Mouse (Mus musculus): ENCODE data around the gene Gm28372. TPM values are rescaled to one million over a fixed set of nuclear protein-coding genes. Genes with fewer than 3 reads are reported as not detected.

The Gm28372 gene
- polyA plus RNA-seq, 1 experiment from 2014 or later = not detected

- no peaks in the 10 kb centered on the region; the same call in 1 of the 2 replicates for H3K36me3 ChIP-seq (ENCODE audit: control insufficient read depth, insufficient read depth, low read length)
- peak within 1 kb of the TSS; percentile 58 for H3K27ac ChIP-seq (ENCODE audit: low read depth, low read length)
- peak within 1 kb of the TSS; percentile 76 for H3K9ac ChIP-seq (ENCODE audit: low read length)
- under 1% methylated on average over 58 of the region's 58 CpGs for WGBS
- peak; percentile 100 for DNase-seq (ENCODE audit: low spot score, missing footprints)
- H3K27me3 ChIP-seq (ENCODE audit: control insufficient read depth, insufficient read depth, low read length) = no peaks in the 10 kb centered on the region
- peak; percentile 96 for ATAC-seq (ENCODE audit: low FRiP score)
- peaks cover 12% of the 10 kb centered on the region for H3K4me1 ChIP-seq (ENCODE audit: control insufficient read depth, insufficient read depth, low read length)
- no peaks in the 10 kb centered on the region for H3K9me3 ChIP-seq (ENCODE audit: control insufficient read depth, low read length)
- H3K4me2 ChIP-seq = peak within 1 kb of the TSS; percentile 83
- H3K4me3 ChIP-seq (ENCODE audit: low read depth, low read length) = peak within 1 kb of the TSS; percentile 60
Measured at GRCm38 (mm10) chr2:130424126-130424853, 19.3 kb downstream of the Gm28372 start, which contains the start of the genes Vps16 and Pced1a. TSS of gene Vps16 (plus strand) at chr2:130424339. TSS of gene Pced1a (minus strand) at chr2:130424701.

DNA sequence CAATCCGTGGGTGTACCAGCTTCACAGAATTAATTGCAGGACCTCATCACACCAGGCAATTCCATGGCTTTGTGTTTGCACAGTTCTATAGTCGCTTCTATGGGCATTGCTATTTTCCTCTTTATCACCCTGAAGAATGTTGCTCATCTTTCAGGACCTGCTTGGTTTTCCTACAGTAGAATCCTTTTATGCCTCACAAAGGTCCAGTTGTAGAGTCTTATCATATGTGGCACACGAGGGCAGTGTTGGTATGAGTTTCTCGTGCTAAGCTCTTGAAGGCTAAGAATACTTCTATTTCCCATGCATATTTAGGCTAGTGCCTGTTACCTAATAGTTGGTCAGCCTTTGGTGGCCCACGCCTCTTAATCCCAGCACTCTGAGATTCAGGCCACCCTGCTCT is 20.1 kb downstream of the Gm28372 start:
- H3K36me3 ChIP-seq (ENCODE audit: control insufficient read depth, insufficient read depth, low read length) = no peaks in the 10 kb centered on the region; the same call in 1 of the 2 replicates
- WGBS = 61% methylated on average over 5 of the region's 5 CpGs
- DNase-seq (ENCODE audit: low spot score, missing footprints) = peak; percentile 86

GRCm38 (mm10) chr2:130429851-130430250 is 24.8 kb downstream of the Gm28372 start:
- no peak overlapping the region for H3K9ac ChIP-seq (ENCODE audit: low read length)
- no peak overlapping the region for H3K27ac ChIP-seq (ENCODE audit: low read depth, low read length)
- H3K4me2 ChIP-seq = no peak overlapping the region
- H3K4me1 ChIP-seq (ENCODE audit: control insufficient read depth, insufficient read depth, low read length) = peaks cover 6% of the 10 kb centered on the region
- H3K36me3 ChIP-seq (ENCODE audit: control insufficient read depth, insufficient read depth, low read length) = no peaks in the 10 kb centered on the region
- no peak for ATAC-seq (ENCODE audit: low FRiP score)
- H3K27me3 ChIP-seq (ENCODE audit: control insufficient read depth, insufficient read depth, low read length) = no peaks in the 10 kb centered on the region
- H3K4me3 ChIP-seq (ENCODE audit: low read depth, low read length) = no peak overlapping the region
- H3K9me3 ChIP-seq (ENCODE audit: control insufficient read depth, low read length) = no peaks in the 10 kb centered on the region
- 80% methylated on average over 2 of the region's 2 CpGs for WGBS
- no peak for DNase-seq (ENCODE audit: low spot score, missing footprints)

More for the DNA sequence above, 20.1 kb downstream of the Gm28372 start:
- Histone ChIP-seq H3K4me3 (ENCODE audit: low read depth, low read length) (peak overlapping the region; percentile 60), H3K9me3 (ENCODE audit: control insufficient read depth, low read length) (no peaks in the 10 kb centered on the region), H3K4me1 (ENCODE audit: control insufficient read depth, insufficient read depth, low read length) (peaks cover 12% of the 10 kb centered on the region), H3K27me3 (ENCODE audit: control insufficient read depth, insufficient read depth, low read length) (no peaks in the 10 kb centered on the region), H3K9ac (ENCODE audit: low read length) (peak overlapping the region; percentile 76), H3K27ac (ENCODE audit: low read depth, low read length) (no peak overlapping the region), H3K4me2 (peak overlapping the region; percentile 83)
- no peak for ATAC-seq (ENCODE audit: low FRiP score)

DNA sequence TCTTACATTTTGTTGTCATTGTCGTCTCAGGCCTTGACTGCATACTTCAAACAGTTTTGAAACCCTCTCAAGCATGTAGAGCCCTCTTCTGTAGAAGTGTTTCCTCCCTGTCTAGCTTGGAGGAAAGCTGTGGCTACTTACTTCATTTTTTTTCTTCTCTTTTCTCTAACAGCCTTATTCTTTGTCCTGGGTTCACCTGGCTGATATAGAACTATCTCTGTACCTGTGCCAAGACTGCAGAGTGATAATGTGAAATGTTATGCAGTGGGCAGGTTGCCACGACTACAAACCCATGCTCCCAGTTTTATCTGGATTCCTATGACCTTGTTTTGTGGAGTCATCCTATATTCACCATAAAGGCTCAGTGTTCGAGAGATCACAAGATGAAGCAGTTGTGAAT is 25.4 kb downstream of the Gm28372 start:
- 86% methylated on average over 3 of the region's 3 CpGs for WGBS

GRCm38 (mm10) chr2:130432157-130432556 is 27.1 kb downstream of the Gm28372 start:
- Histone ChIP-seq H3K27me3 (ENCODE audit: control insufficient read depth, insufficient read depth, low read length) (no peaks in the 10 kb centered on the region), H3K4me2 (no peak overlapping the region), H3K27ac (ENCODE audit: low read depth, low read length) (no peak overlapping the region), H3K4me3 (ENCODE audit: low read depth, low read length) (no peak overlapping the region), H3K4me1 (ENCODE audit: control insufficient read depth, insufficient read depth, low read length) (no peaks in the 10 kb centered on the region), H3K9ac (ENCODE audit: low read length) (no peak overlapping the region), H3K9me3 (ENCODE audit: control insufficient read depth, low read length) (no peaks in the 10 kb centered on the region), H3K36me3 (ENCODE audit: control insufficient read depth, insufficient read depth, low read length) (no peaks in the 10 kb centered on the region)
- no peak for ATAC-seq (ENCODE audit: low FRiP score)
- DNase-seq (ENCODE audit: low spot score, missing footprints) = no peak
- 92% methylated on average over 3 of the region's 3 CpGs for WGBS

More for the DNA sequence above, 25.4 kb downstream of the Gm28372 start:
- Histone ChIP-seq H3K9me3 (ENCODE audit: control insufficient read depth, low read length) (no peaks in the 10 kb centered on the region), H3K36me3 (ENCODE audit: control insufficient read depth, insufficient read depth, low read length) (no peaks in the 10 kb centered on the region), H3K4me1 (ENCODE audit: control insufficient read depth, insufficient read depth, low read length) (peaks cover under 1% of the 10 kb centered on the region; the same call in 1 of the 2 replicates), H3K27ac (ENCODE audit: low read depth, low read length) (no peak overlapping the region), H3K4me3 (ENCODE audit: low read depth, low read length) (no peak overlapping the region), H3K27me3 (ENCODE audit: control insufficient read depth, insufficient read depth, low read length) (no peaks in the 10 kb centered on the region), H3K9ac (ENCODE audit: low read length) (no peak overlapping the region), H3K4me2 (no peak overlapping the region)
- no peak for ATAC-seq (ENCODE audit: low FRiP score)
- no peak for DNase-seq (ENCODE audit: low spot score, missing footprints)

GRCm38 (mm10) chr2:130433152-130433551 is 28.1 kb downstream of the Gm28372 start:
- Histone ChIP-seq H3K27me3 (ENCODE audit: control insufficient read depth, insufficient read depth, low read length) (no peaks in the 10 kb centered on the region), H3K9ac (ENCODE audit: low read length) (no peak overlapping the region), H3K4me3 (ENCODE audit: low read depth, low read length) (no peak overlapping the region), H3K4me1 (ENCODE audit: control insufficient read depth, insufficient read depth, low read length) (no peaks in the 10 kb centered on the region), H3K27ac (ENCODE audit: low read depth, low read length) (no peak overlapping the region), H3K4me2 (no peak overlapping the region), H3K36me3 (ENCODE audit: control insufficient read depth, insufficient read depth, low read length) (peaks cover 3% of the 10 kb centered on the region; the same call in 1 of the 2 replicates), H3K9me3 (ENCODE audit: control insufficient read depth, low read length) (no peaks in the 10 kb centered on the region)
- ATAC-seq (ENCODE audit: low FRiP score) (0 out of 2 replicates have a peak, but pooled peaks have one; percentile 42), DNase-seq (ENCODE audit: low spot score, missing footprints) (peak; percentile 91)
- 33% methylated on average over 4 of the region's 4 CpGs for whole genome bisulfite sequencing

GRCm38 (mm10) chr2:130436769-130437168 is 31.7 kb downstream of the Gm28372 start:
- Histone ChIP-seq H3K9me3 (ENCODE audit: control insufficient read depth, low read length) (no peaks in the 10 kb centered on the region), H3K27me3 (ENCODE audit: control insufficient read depth, insufficient read depth, low read length) (no peaks in the 10 kb centered on the region), H3K4me3 (ENCODE audit: low read depth, low read length) (no peak overlapping the region), H3K4me1 (ENCODE audit: control insufficient read depth, insufficient read depth, low read length) (no peaks in the 10 kb centered on the region), H3K27ac (ENCODE audit: low read depth, low read length) (no peak overlapping the region), H3K9ac (ENCODE audit: low read length) (no peak overlapping the region), H3K4me2 (no peak overlapping the region), H3K36me3 (ENCODE audit: control insufficient read depth, insufficient read depth, low read length) (peaks cover 23% of the 10 kb centered on the region)
- 100% methylated on average over 1 of the region's 1 CpGs for WGBS
- DNase-seq (ENCODE audit: low spot score, missing footprints) (no peak), ATAC-seq (ENCODE audit: low FRiP score) (no peak)

- Histone ChIP-seq H3K36me3 (ENCODE audit: control insufficient read depth, insufficient read depth, low read length) (peaks cover 26% of the 10 kb centered on the region), H3K4me3 (ENCODE audit: low read depth, low read length) (no peak overlapping the region), H3K27ac (ENCODE audit: low read depth, low read length) (no peak overlapping the region), H3K9me3 (ENCODE audit: control insufficient read depth, low read length) (no peaks in the 10 kb centered on the region), H3K27me3 (ENCODE audit: control insufficient read depth, insufficient read depth, low read length) (no peaks in the 10 kb centered on the region), H3K4me1 (ENCODE audit: control insufficient read depth, insufficient read depth, low read length) (no peaks in the 10 kb centered on the region), H3K4me2 (no peak overlapping the region), H3K9ac (ENCODE audit: low read length) (no peak overlapping the region)
- ATAC-seq (ENCODE audit: low FRiP score) (no peak), DNase-seq (ENCODE audit: low spot score, missing footprints) (no peak)
- 97% methylated on average over 3 of the region's 3 CpGs for WGBS
Measured at GRCm38 (mm10) chr2:130438861-130439260, 33.8 kb downstream of the Gm28372 start.

DNA sequence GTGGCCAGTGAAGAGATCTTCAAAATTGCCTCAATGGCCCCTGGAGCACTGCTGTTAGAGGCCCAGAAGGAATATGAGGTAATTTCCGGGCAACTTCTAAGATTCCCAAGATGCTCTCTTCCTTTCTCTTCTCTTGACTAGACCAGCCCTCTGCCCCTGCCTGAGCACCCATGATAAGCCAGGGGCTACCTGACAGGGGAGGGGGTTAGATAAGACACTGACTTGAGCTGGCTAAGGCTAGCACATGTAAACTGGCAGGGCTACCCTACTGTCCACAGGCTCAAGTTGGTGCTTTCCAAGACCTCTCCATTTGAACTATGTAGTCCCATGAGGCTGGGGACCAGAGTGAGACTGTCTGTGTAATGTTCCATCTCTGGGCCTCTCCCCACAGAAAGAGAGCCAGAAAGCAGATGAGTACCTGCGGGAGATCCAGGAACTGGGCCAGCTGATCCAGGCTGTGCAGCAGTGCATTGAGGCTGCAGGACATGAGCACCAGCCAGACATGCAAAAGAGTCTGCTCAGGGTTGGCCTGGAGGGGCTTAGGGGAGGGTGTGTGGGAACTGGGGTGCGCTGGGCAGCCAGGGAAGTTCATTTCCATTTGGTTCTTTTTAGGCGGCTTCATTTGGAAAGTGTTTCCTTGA is 34.9 kb downstream of the Gm28372 start:
- Histone ChIP-seq H3K4me2 (no peak overlapping the region), H3K9me3 (ENCODE audit: control insufficient read depth, low read length) (no peaks in the 10 kb centered on the region), H3K36me3 (ENCODE audit: control insufficient read depth, insufficient read depth, low read length) (peaks cover 26% of the 10 kb centered on the region), H3K4me3 (ENCODE audit: low read depth, low read length) (no peak overlapping the region), H3K4me1 (ENCODE audit: control insufficient read depth, insufficient read depth, low read length) (no peaks in the 10 kb centered on the region), H3K27me3 (ENCODE audit: control insufficient read depth, insufficient read depth, low read length) (no peaks in the 10 kb centered on the region), H3K27ac (ENCODE audit: low read depth, low read length) (no peak overlapping the region), H3K9ac (ENCODE audit: low read length) (no peak overlapping the region)
- 89% methylated on average over 4 of the region's 4 CpGs for WGBS
- ATAC-seq (ENCODE audit: low FRiP score) (no peak), DNase-seq (ENCODE audit: low spot score, missing footprints) (no peak)
